Mouse (Mus musculus) splenic B cell, adult 2 months (primary cell): ENCODE data around the gene Map7d2.

ENCODE experiments used
- DNase-seq: peaks from one replicate; pipeline ENCODE4 v3.0.0-alpha.2; 2011; ENCODE audit warnings: low read depth, low spot score
- H3K27me3 ChIP-seq: 2 replicates; pipeline ENCODE4 v1.6.1; 2012; ENCODE audit warnings: mild to moderate bottlenecking, low read length, moderate library complexity, mixed read lengths; ENCODE audit not compliant: control insufficient read depth, poor library complexity, insufficient read depth, severe bottlenecking
- H3K36me3 ChIP-seq: 2 replicates; pipeline ENCODE4 v1.6.1; 2012; ENCODE audit warnings: mild to moderate bottlenecking, low read length, moderate library complexity, mixed read lengths; ENCODE audit not compliant: control insufficient read depth, poor library complexity, insufficient read depth, severe bottlenecking

Gene Map7d2

GRCm38 (mm10) chrX:159547093-159547492, 132.7 kb downstream of the Map7d2 start:
- Histone ChIP-seq H3K36me3 (0 out of 2 replicates have a peak, but pooled peaks cover 2% of the 10 kb centered on the region), H3K27me3 (no peaks in the 10 kb centered on the region)
- no peak for DNase-seq
